Mouse (Mus musculus) neural tube, embryonic 14.5 days (tissue): ENCODE data around the gene Zfyve19. TPM values are rescaled to one million over a fixed set of nuclear protein-coding genes. Genes with fewer than 3 reads are reported as not detected.
A peak's percentile ranks its signal among the peaks of the same experiment; 100 is the strongest.

Experiments used
- ATAC-seq: fragments of 200-750 bp; cut with Nextera tagmentation; 2 replicates; pipeline ENCODE4 v1.8.0; 2017; ENCODE audit warnings: low read depth, mild to moderate bottlenecking, moderate TSS enrichment, moderate library complexity
- H3K27ac ChIP-seq: fragments of 300-500 bp; sonication (generic); 2 replicates; pipeline ENCODE4 v1.5.1; 2014; ENCODE audit warnings: low read depth, mild to moderate bottlenecking, control low read depth, low read length, moderate library complexity, mixed read lengths
- H3K27me3 ChIP-seq: fragments of 300-500 bp; sonication (generic); 2 replicates; pipeline ENCODE4 v1.6.1; 2014; ENCODE audit warnings: low read length; ENCODE audit not compliant: control insufficient read depth, insufficient read depth
- H3K36me3 ChIP-seq: fragments of 300-500 bp; sonication (generic); 2 replicates; pipeline ENCODE4 v1.6.1; 2014; ENCODE audit warnings: low read length, mixed read lengths; ENCODE audit not compliant: control insufficient read depth, insufficient read depth
- H3K4me1 ChIP-seq: fragments of 300-500 bp; sonication (generic); 2 replicates; pipeline ENCODE4 v1.6.1; 2014; ENCODE audit warnings: low read length; ENCODE audit not compliant: control insufficient read depth, insufficient read depth
- H3K4me2 ChIP-seq: fragments of 300-500 bp; sonication (generic); 2 replicates; pipeline ENCODE4 v1.6.1; 2014; ENCODE audit warnings: mild to moderate bottlenecking, low read depth, low read length, control low read depth
- H3K4me3 ChIP-seq: fragments of 300-500 bp; sonication (generic); 2 replicates; pipeline ENCODE4 v1.5.1; 2014; ENCODE audit warnings: low read depth, low read length, control low read depth, mixed read lengths
- H3K9ac ChIP-seq: fragments of 300-500 bp; sonication (generic); replicated peaks from 2 replicates; pipeline ENCODE4 v1.6.1; 2014; ENCODE audit warnings: low read depth, mild to moderate bottlenecking, control low read depth, low read length, mixed read lengths
- H3K9me3 ChIP-seq: fragments of 300-500 bp; sonication (generic); 2 replicates; pipeline ENCODE4 v1.6.1; 2016; ENCODE audit warnings: low read length; ENCODE audit not compliant: control insufficient read depth
- WGBS: fragments of 180-500 bp; shearing (Covaris S2); extraction: QIAGEN DNeasy Blood & Tissue Kit; methylation state at CpG from one replicate; pipeline ENCODE4 v1.1.7; 2014; 5-methylcytosine and 5-hydroxymethylcytosine counted together
- polyA plus RNA-seq: library from polyadenylated mRNA; unstranded; fragments of >200 nt; fragmentation: Nextera tagmentation; extraction: Ambion mirVana; gene quantifications from 2 replicates; pipeline ENCODE4 v1.2.1, GENCODE M21; 2014

Zfyve19 gene
- polyA plus RNA-seq, 1 experiment from 2014 or later = 62.4 TPM

DNA sequence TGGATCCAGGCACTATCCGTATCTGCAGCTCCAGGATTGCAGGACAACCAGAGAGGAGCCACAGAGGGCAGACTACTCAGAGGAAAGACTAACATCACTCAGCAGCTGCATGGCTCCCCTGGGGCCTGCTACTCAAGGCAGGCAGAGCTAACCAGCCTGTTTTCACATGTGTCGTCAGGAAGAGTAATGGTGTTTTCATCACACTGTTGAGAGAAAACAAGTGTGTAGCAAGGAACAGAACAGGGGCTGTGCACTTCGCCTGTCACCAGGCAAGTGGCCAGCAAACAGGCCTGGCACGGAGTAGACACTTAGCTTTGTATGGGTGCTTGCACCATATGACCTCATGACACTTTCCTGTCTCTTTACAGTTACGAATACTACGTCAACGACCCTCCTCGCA is 36.8 kb upstream of the Zfyve19 start:
- Histone ChIP-seq H3K9ac (no peak overlapping the region), H3K27ac (no peak overlapping the region), H3K4me2 (no peak overlapping the region), H3K36me3 (no peaks in the 10 kb centered on the region), H3K4me3 (no peak overlapping the region), H3K4me1 (peaks cover 26% of the 10 kb centered on the region), H3K9me3 (no peaks in the 10 kb centered on the region), H3K27me3 (peaks cover 8% of the 10 kb centered on the region; the same call in 1 of the 2 replicates)
- no peak for ATAC-seq
- WGBS = 59% methylated on average over 8 of the region's 8 CpGs

DNA sequence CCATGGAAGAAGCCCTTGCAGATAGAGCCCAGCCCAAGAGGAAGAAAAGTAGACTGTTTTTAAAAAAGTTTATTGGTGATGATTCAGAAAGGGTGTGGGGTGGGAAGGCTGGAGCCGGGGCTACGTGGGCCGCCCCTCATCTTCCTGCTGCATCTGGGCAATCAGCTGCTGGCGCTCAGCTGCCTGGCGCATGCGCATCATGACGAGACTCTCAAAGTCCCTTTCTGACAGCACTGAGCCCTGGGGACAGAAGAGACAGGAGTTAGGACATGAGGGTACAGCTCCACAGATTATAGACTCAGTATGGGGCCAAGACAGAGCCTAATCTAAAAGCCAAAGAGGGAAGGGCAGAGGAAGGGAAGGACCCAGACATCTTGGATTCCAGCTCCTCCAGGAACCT is 36.0 kb upstream of the Zfyve19 start:
- no peaks in the 10 kb centered on the region for H3K36me3 ChIP-seq
- H3K9ac ChIP-seq = no peak overlapping the region
- H3K4me3 ChIP-seq = no peak overlapping the region
- peaks cover 19% of the 10 kb centered on the region for H3K4me1 ChIP-seq
- no peak overlapping the region for H3K4me2 ChIP-seq
- H3K27me3 ChIP-seq = peaks cover 5% of the 10 kb centered on the region; the same call in 1 of the 2 replicates
- peak; percentile 15; the same call in 1 of the 2 replicates for ATAC-seq
- H3K27ac ChIP-seq = no peak overlapping the region
- H3K9me3 ChIP-seq = no peaks in the 10 kb centered on the region
- 71% methylated on average over 7 of the region's 7 CpGs for WGBS

DNA sequence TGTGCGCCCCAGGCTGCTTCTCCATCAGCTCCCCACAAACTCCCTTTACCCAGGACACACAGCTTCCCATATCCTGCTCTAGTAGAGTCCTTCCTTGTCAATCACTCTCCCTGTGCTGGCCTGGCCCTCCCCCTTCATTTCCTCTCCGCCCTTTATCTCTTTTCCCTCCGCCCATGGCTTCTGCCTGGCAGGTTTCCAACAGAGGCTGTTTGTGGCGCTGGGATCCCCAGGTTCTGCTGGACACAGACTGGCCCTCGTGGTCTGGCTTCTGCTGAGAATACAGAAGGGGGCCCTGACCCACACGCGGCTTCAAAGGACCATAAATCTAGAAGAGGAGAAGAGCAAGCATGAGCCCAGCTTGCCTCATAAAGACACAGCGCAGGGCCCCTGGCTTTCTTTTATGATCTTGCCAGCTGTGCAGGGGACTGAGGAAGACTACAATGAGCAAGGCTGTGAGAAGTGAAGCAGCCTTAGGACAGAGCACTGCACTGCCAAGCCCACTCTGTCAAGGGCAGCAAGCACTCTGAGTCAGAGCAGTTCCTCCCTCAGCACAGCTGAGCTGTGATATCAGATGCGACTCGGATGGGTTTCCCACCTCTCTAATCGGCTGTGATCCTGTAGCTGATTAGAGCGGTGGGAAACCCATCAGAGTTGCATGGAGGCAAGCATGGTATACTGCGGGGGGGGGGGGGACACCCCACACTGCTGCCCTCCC is 35.4 kb upstream of the Zfyve19 start:
- peak; percentile 62 for ATAC-seq
- H3K27ac ChIP-seq = peak overlapping the region; percentile 40; the same call in 1 of the 2 replicates
- 8% methylated on average over 13 of the region's 13 CpGs for WGBS
- no peaks in the 10 kb centered on the region for H3K27me3 ChIP-seq
- no peaks in the 10 kb centered on the region for H3K9me3 ChIP-seq
- H3K4me1 ChIP-seq = peaks cover 14% of the 10 kb centered on the region
- H3K36me3 ChIP-seq = no peaks in the 10 kb centered on the region
- H3K4me2 ChIP-seq = peak overlapping the region; percentile 21
- 0 out of 2 replicates have a peak overlapping the region, but pooled peaks have one; percentile 37 for H3K9ac ChIP-seq
- H3K4me3 ChIP-seq = no peak overlapping the region

DNA sequence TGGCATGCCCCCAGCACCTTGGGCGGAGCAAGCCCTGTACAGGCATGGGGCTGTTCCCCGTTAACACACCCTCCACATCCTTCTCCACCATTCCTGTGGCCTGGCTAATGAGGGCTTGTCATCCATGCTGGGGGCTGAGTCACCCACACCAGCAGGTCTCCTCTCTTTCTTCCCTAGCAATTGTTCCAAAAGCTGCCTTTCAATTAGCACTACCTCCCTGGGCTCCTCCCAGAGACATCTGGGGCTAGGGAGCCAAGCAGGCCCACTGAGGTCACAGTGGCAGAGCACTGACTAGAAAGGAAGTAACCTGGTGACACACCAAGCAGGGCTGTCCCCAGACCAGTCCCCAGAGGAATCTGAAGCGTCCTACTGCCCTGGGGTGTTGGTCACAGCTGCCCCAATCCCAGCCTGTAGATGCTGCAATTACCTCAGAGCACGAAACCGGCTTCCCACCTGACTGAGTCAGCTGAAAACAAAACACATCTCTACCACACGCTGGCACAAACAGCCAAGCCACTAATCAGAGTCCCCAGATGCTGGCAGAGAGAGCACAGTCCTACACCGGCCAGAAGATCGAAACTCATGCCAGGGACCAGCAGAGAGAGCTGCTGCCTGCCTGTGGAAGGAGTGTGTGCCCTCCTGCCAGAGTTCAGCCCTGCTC is 34.3 kb upstream of the Zfyve19 start, which contains the start of gene Gm14137:
Gene Gm14137 (plus strand): TSS at position 519 of the 661 bp plus-strand sequence.
- Histone ChIP-seq H3K36me3 (no peaks in the 10 kb centered on the region), H3K4me3 (no peak within 1 kb of the TSS), H3K9ac (no peak within 1 kb of the TSS), H3K4me2 (no peak within 1 kb of the TSS; the same call in 1 of the 2 replicates), H3K4me1 (peaks cover 14% of the 10 kb centered on the region), H3K27ac (no peak within 1 kb of the TSS), H3K9me3 (no peaks in the 10 kb centered on the region), H3K27me3 (no peaks in the 10 kb centered on the region)
- ATAC-seq = no peak
- 33% methylated on average over 8 of the region's 8 CpGs for WGBS

DNA sequence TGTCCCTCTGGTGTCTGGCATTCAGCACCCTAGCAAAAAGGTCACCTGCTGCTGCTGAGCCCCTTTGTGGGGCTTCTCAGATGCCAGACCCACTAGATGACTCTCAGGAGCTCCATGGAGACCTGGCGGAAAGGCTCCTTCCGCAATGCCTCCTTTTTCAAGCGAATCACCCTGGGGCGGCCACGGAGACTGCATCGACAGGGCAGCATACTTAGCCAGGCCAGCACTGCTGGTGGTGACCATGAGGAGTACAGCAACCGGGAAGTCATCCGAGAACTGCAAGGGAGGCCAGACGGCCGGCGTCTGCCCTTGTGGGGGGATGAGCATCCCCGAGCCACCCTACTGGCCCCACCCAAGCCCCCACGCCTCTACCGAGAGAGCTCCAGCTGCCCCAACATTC is 33.6 kb upstream of the Zfyve19 start:
- H3K27me3 ChIP-seq = no peaks in the 10 kb centered on the region
- no peak overlapping the region for H3K27ac ChIP-seq
- 59% methylated on average over 14 of the region's 14 CpGs for WGBS
- peaks cover 14% of the 10 kb centered on the region for H3K4me1 ChIP-seq
- no peak overlapping the region for H3K4me2 ChIP-seq
- H3K9ac ChIP-seq = no peak overlapping the region
- H3K9me3 ChIP-seq = no peaks in the 10 kb centered on the region
- peaks cover 4% of the 10 kb centered on the region; the same call in 1 of the 2 replicates for H3K36me3 ChIP-seq
- ATAC-seq = no peak
- no peak overlapping the region for H3K4me3 ChIP-seq

DNA sequence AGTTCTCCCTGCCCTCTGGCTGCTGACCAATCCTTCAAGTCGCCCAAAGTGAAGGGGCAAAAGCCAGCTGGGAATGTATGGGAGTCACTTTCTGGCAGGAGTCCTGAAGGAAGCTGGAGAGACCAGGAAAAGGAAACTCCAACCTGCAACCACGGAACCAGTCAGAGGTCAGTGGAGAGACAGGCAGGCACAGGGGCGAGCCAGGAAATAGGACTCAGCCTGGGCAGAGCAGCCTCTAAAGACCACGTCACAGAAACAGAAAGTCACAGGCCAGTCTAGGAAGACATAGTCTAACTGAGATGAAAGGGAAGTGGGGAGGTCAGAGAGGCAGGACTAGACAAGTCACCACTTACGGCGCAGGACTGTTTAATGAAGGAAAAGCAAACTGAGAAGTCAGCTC is 32.8 kb upstream of the Zfyve19 start:
- no peaks in the 10 kb centered on the region for H3K9me3 ChIP-seq

DNA sequence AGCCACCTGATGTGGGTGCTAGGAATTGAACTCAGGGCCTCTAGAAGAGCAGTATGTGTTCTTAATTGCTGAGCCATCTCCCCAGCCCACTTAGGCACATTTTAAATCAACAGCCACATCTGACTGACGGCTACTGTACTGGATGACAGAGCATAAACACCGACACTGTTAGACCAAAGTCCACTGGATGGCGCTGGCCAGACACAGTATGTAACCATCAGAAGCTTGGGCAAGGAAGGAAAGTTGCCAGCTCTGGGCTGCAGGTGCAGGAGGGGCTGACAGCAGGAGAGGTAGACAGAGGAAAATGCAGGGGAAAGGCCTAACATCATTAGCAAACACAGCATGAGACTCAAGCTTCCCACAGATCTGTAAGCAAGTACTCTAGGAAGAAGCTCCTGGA is 31.7 kb upstream of the Zfyve19 start:
- Histone ChIP-seq H3K4me3 (no peak overlapping the region), H3K4me1 (peaks cover 14% of the 10 kb centered on the region), H3K27me3 (no peaks in the 10 kb centered on the region), H3K36me3 (peaks cover 12% of the 10 kb centered on the region; the same call in 1 of the 2 replicates), H3K9me3 (no peaks in the 10 kb centered on the region), H3K4me2 (no peak overlapping the region), H3K27ac (no peak overlapping the region), H3K9ac (no peak overlapping the region)
- WGBS = 61% methylated on average over 3 of the region's 3 CpGs
- no peak for ATAC-seq

More for the DNA sequence above, 32.8 kb upstream of the Zfyve19 start:
- peaks cover 14% of the 10 kb centered on the region for H3K4me1 ChIP-seq
- no peak for ATAC-seq
- H3K4me2 ChIP-seq = no peak overlapping the region
- H3K4me3 ChIP-seq = no peak overlapping the region
- H3K27ac ChIP-seq = no peak overlapping the region
- peaks cover 12% of the 10 kb centered on the region; the same call in 1 of the 2 replicates for H3K36me3 ChIP-seq
- 76% methylated on average over 6 of the region's 6 CpGs for WGBS
- H3K27me3 ChIP-seq = no peaks in the 10 kb centered on the region
- H3K9ac ChIP-seq = no peak overlapping the region

DNA sequence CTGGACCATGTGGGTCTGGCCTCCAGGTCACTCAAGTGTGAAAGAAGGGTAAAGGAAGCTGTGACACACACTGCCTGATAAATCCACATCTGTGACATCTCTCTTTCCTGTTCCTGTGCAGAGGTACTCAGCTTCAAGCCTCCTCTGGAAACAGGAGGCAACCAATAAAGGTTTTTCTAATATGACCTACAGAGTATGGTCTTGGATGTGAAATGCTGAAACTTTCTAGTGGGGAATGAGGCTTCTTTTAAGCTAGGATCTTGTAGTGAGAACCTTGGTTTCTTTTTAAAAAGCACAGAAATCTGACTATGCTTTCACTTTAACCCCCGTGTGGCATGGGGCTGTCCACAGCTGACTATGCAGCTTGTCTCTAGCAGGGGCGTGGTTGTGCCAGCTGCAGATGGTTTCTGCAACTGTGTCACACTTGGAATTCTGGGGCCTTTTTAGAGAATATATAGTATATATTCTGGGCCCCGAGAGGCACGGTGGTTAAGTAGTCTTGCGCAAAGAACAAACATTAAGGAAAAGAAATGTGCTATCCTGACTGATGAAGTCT is 31.0 kb upstream of the Zfyve19 start:
- no peak for ATAC-seq
- H3K27me3 ChIP-seq = no peaks in the 10 kb centered on the region
- no peak overlapping the region for H3K27ac ChIP-seq
- H3K4me3 ChIP-seq = no peak overlapping the region
- H3K36me3 ChIP-seq = peaks cover 12% of the 10 kb centered on the region; the same call in 1 of the 2 replicates
- no peaks in the 10 kb centered on the region for H3K9me3 ChIP-seq
- no peak overlapping the region for H3K9ac ChIP-seq
- 89% methylated on average over 5 of the region's 5 CpGs for WGBS
- H3K4me2 ChIP-seq = no peak overlapping the region
- peaks cover 13% of the 10 kb centered on the region for H3K4me1 ChIP-seq

DNA sequence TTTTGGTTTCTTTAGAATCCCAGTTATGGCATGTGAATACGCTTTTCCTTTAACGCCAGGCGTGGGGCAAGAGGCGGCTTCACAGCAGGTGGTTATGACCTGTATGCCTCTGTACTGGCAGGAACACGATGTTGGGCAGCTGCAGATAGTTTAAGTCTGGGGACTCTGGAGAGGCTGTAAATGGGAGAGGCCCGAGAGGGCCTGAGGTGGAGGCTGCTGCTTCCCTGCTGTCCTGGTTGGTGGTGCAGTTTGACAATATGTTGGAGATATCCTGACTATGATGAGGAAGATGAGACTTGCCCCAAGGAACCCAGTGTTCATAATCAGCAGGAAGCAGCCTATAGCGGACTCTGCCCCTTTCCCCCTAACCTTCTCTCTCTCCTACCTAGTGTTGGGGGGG is 25.5 kb upstream of the Zfyve19 start:
- H3K9me3 ChIP-seq = no peaks in the 10 kb centered on the region
- H3K4me2 ChIP-seq = no peak overlapping the region
- WGBS = 73% methylated on average over 7 of the region's 7 CpGs
- no peaks in the 10 kb centered on the region for H3K4me1 ChIP-seq
- no peak overlapping the region for H3K27ac ChIP-seq
- no peak for ATAC-seq
- H3K27me3 ChIP-seq = no peaks in the 10 kb centered on the region
- H3K4me3 ChIP-seq = no peak overlapping the region
- H3K36me3 ChIP-seq = peaks cover 28% of the 10 kb centered on the region
- no peak overlapping the region for H3K9ac ChIP-seq
